Mouse (Mus musculus) heart, postnatal 14 days (tissue): ENCODE data around the gene Lrrc73. TPM values are rescaled to one million over a fixed set of nuclear protein-coding genes. Genes with fewer than 3 reads are reported as not detected.

ENCODE experiments used
- DNase-seq, 2 experiments: peaks; one replicate each; pipeline ENCODE4 v3.0.0; 2021 to 2022
- intact Hi-C: fragments of 180-260 bp; cut with DNase I; formaldehyde crosslinking; loops from one replicate; pipeline ENCODE4 v1.15.1; 2025
- long read RNA-seq, 2 experiments: library from polyadenylated mRNA; stranded (forward); transcript quantifications; one replicate each; pipeline ENCODE4 v2.0.0; 2021
- total RNA-seq, 2 experiments: library from RNA; stranded (reverse); gene quantifications; 2 replicates each; pipeline ENCODE4 v1.2.3; 2021

Gene Lrrc73
- total RNA-seq, result under 1 TPM; 0.50 to 0.85 TPM
- long read RNA-seq, experiment 1, result 0 reads
- long read RNA-seq, experiment 2, partial matches to known transcripts, result 0 of 1 reads
- long read RNA-seq, experiment 2, other reads (novel, unspliced or antisense), result 0 of 1 reads

DNA sequence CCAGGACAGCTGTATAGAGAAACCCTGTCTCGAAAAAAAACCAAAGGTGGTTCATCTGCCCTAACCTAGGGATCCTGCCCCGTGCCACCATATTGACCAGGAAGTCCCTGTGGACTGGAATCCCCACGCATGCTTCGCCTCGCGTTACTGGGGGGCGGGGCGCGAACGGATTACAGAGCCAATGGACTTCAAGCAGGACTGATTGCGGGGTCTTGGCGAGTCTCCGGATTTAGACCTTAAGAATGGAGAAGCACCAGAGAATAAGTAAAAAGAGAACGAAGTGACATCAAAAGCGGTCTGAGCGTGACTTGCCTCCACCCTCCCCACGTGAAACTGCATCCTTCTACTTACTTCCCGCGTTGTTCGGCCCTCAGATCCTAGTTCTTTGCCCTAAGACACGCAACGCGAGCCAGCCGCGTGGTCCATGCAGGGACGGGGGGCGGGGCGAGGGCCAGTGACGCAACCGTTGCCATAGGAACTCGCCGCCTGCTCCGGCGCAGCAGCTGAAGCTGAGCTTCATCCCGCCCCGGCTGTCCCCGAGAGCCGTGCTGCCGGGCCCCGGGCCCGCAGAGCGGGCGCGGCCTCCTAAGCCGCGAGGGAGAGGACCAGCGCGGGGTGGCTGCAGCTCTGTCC, at the start of gene Lrrc73:
Gene Lrrc73 (plus strand): TSS at position 80 of the 633 bp plus-strand sequence.
- intact Hi-C loops, result no loop called here
- peak; percentile 91 to 94 for DNase-seq

- no peak for DNase-seq
- intact Hi-C loops, result no loop called here
Measured at GRCm38 (mm10) chr17:46206676-46207075, 46.7 kb upstream of the Lrrc73 start.

GRCm38 (mm10) chr17:46210550-46210949, 42.8 kb upstream of the Lrrc73 start:
- intact Hi-C loops, result no loop called here
- DNase-seq, result no peak

DNA sequence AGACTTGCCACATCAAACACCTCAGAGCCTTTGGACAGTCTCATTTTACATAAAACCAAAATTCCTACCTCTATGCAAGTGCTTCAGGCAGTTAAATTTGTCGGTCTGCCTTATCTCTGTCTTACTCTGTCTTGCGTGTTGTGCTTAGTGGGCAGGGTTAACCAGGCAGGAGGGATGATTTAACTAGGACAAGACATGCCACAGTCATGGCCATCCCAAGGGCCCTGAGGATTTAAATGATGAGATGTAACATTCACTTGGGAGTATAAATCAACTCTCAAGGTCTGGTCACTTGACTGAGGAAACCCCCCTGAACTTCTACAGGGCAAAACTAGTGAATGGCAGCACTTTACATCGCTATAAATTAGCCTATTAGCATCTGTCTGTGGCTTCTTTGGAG, 31.7 kb upstream of the Lrrc73 start:
- intact Hi-C loops, result no loop called here
- DNase-seq, result no peak

DNA sequence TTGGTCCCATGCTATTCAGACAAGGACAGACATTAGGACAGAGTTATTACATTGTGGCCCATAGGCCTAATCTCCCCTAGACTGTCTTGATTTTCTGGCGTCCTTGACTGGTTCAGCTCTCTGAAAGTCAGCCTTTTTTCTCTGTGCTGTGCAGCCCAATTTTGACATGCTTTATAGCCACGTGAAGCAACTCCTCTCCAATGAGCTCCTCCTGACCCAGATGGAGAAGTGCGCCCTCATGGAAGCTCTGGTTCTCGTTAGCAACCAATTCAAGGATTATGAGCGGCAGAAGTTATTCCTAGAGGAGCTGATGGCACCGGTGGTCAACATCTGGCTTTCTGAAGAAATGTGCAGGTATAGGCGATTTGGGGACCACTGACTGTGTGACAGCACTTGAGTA, 25.8 kb upstream of the Lrrc73 start:
- intact Hi-C loops, result no loop called here
- DNase-seq, result no peak

DNA sequence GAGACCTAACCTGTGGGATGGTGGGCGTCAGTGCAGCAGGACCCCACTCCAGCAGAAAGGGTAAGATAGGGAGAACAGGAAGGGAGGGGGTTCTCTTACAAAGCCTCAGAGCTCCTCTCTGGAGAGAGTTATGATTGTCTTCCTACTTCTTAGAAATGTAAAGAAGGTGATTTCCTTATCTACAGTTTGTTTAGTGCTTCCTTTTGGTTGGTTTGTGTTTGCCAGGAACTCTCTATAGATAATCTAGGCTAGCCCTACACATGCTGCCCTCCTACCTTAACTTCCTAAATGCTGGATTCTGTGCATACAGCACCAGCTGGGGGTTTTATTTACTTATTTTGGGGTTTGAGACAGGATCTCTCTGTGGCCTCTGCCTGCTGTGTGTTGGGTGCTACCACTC, 17.3 kb upstream of the Lrrc73 start:
- DNase-seq, result no peak
- intact Hi-C loops, result no loop called here

GRCm38 (mm10) chr17:46237079-46237478, 16.3 kb upstream of the Lrrc73 start:
- DNase-seq, result no peak
- intact Hi-C loops, result no loop called here

- intact Hi-C loops, result no loop called here
- DNase-seq, result no peak
Measured at GRCm38 (mm10) chr17:46237480-46237879, 15.9 kb upstream of the Lrrc73 start.

DNA sequence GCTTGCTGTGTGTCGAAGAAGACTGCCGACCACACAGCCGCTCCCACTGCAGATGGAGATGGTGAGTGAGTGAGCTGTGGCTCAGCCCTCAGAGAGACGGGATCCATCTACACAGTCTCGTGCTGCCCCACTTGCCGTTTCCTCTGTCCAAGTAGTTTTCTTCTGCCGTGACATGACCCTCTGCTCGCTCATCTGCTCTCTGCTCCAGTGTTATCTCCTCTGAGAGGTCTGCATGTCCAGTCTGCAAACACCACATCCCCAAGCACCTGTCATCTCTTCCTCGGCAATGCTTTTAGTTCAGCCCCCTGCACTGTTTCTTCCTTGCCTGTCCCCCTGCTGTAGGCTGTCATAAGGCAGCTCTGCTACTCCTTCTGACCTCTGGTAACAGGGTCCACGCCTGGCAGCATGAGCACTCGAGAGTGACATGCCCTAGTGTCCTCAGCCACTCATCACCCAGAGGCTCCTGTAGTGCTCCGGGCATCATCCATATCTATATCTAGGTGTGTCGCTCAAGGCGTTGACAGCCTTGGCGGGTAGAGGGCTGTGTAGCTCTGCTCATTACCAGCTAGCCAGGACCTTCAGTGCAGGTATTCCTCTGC, 13.7 kb upstream of the Lrrc73 start:
- intact Hi-C loops, result no loop called here
- no peak for DNase-seq

- DNase-seq, result no peak
- intact Hi-C loops, result no loop called here
Measured at GRCm38 (mm10) chr17:46241471-46241870, 11.9 kb upstream of the Lrrc73 start.

DNA sequence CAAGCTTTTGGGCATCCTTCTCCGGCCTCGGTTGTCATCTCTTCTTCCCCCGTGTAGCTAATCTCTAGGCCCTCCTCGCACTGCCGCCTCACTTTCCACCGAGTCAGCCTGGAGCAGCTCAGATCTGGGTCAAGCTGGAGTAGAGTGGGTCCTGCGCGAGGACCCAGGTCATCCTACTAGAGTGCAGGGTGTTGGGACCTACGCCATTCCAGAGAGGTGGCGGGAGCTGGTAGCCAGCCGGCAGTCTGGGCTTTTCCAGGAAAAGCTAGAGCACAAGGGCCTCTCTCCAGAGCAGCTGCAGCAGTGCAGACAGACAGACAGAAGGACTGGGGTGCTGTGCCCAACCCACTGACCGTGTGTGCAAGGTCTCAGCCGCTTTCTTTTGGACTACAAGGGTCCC, 11.1 kb upstream of the Lrrc73 start:
- intact Hi-C loops, result no loop called here
- no peak for DNase-seq

GRCm38 (mm10) chr17:46242993-46243392, 10.3 kb upstream of the Lrrc73 start:
- no peak for DNase-seq
- intact Hi-C loops, result no loop called here

GRCm38 (mm10) chr17:46243624-46244023, 9.7 kb upstream of the Lrrc73 start:
- intact Hi-C loops, result no loop called here
- DNase-seq, result no peak

- intact Hi-C loops, result no loop called here
- DNase-seq, result no peak
Measured at GRCm38 (mm10) chr17:46244579-46244978, 8.8 kb upstream of the Lrrc73 start.

DNA sequence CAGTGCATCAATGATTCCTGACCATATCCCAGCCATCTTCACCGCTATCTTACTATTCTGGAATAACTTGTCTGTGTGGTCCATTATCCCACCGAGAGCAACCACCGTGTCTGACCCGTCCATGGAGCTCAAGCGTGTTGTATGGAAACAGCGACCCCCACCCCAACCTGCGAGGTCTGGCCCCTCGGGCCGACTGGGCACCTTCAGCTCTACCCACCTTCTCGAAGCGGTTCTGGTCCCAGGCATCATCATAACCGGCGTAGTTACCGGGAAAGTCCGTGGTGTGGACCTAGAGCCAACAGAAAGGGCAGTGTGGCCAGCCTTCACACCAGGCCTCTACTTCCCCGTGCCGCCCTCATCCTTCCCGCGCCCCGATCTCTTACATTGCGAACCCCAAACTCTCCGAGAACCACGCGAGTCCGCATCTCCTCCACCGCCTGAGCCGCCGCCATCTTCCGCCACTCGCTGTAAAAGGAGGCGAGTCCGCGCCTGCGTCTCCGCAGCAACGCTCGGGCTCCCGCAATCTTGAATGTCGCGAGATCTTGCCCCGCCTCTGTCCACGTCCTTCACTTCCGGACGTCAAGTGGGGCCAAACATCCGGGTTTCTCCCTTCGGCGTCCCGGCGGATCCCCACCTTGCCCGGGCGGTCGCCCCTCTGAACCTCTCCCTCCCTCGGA, 5.7 kb upstream of the Lrrc73 start, which contains the start of the genes Polr1c and Yipf3:
Gene Polr1c (minus strand): TSS at position 543 of the 677 bp plus-strand sequence.
Gene Yipf3 (plus strand): TSS at position 569 of the 677 bp plus-strand sequence.
- intact Hi-C loops, result loop anchor here (5.0 kb wide), 1 partner anchor 135 kb away; the partner anchor contains the start of gene Zfp318
- peak; percentile 93 to 97 for DNase-seq

DNA sequence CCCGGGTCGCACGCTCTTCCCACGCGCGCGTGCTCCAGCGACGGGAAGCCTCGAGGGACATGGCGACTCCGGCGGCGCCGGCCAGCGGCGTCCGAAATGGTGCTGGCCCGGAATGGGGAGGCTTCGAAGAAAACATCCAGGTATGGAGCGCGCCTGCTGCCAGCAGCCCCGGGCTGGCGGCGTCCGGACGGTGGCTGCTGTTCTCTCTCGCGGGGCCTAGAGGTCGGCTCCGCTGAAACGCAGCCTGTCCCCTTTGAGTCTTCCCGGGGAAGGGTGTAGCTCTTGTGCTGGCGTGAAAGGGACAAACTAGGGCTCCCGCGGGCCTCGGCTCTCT, 5.2 kb upstream of the Lrrc73 start:
- intact Hi-C loops, result loop anchor here (5.0 kb wide), 1 partner anchor 134 kb away; the partner anchor contains the start of gene Zfp318
- DNase-seq, result no peak

DNA sequence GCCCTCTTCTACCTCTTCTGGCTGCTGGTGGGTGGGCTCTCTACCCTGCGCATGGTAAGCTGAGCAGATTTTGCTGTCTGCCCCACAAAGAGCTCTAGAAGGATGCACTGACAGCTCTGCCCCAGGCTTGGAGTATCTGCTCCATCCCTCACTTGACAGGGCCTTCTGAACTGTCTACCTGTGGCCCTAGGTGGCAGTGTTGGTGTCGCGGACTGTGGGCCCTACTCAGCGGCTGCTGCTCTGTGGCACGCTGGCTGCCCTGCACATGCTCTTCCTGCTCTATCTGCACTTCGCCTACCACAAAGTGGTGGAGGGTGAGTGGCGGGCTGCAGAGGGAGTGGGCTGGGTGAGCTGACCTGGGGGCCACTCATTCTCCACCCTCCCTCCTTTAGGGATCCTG, 2.2 kb upstream of the Lrrc73 start:
- no peak for DNase-seq
- intact Hi-C loops, result no loop called here

DNA sequence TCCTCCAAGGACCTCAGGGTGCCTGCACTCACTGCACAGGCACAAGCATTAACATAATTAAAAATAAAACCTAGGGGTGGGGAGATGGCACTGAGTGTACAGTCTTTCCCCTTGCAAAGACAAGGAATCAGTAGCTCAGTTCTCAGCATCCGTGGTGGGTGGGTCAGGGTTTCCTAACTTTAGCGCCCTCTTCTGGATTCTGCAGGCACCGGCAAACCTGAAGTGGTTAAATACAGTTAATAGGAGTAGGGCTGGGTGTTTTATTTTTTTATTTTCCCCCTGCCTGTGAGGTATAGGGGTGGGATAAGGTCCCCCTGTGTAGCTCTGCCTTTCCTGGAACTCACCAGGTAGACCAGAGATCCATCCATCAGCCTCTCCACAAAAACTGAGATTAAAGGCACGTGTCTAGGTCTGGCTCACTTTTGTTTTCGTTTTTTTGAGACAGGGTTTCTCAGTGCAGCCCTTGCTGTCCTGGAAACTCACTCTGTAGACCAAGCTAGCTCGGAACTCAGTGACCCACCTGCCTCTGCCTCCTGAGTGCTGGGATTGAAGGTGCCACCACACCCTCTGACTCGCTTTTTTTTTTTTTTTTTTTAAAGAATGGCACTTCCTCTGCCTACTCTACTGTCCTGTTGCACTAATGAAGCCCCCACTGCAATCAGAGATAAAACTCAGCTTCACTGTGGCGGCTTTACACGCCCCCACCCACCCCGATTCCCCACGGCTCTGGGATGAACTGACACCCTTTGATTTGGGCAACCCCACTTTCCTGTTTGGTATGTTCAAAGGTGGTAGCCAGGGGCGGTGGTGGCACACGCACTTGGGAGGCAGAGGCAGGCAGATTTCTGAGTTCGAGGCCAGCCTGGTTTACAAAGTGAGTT, 520 bp upstream of the Lrrc73 start:
- peak in 1 of 2 experiments; percentile 45 for DNase-seq
- intact Hi-C loops, result no loop called here

DNA sequence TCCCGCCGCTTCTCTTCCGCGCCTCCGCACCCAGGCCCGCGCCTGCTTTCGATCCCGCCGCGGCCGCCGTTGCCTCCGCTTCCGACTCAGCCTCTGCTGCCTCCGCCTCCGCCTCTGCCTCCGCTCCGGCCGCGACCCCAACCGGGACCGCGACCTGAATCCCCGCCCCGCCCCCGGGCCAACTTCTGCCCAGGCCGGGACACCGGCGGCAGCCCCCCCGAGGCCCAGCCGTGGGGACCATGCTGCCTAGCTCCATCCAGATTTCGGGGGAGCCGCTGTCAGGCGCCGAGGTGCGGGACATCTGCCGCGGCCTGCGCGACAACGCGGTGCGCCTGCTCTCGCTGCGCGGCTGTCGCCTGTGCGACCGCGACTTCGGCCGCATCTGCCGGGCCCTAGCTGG, 775 bp downstream of the Lrrc73 start:
- DNase-seq, result no peak
- intact Hi-C loops, result no loop called here

- intact Hi-C loops, result no loop called here
- no peak for DNase-seq
Measured at GRCm38 (mm10) chr17:46255147-46255546, 1.8 kb downstream of the Lrrc73 start.
